Mouse (Mus musculus) midbrain, postnatal 0 days (tissue): ENCODE results near the gene Plxna1. TPM values are rescaled to one million over a fixed set of nuclear protein-coding genes. Genes with fewer than 3 reads are reported as not detected.
A peak's percentile ranks its signal among the peaks of the same experiment; 100 is the strongest.

Source experiments
- ATAC-seq: fragments of 200-750 bp; cut with Nextera tagmentation; 2 replicates; pipeline ENCODE4 v1.8.0; 2017; ENCODE audit warnings: moderate number of reproducible peaks, mild to moderate bottlenecking, moderate TSS enrichment, moderate library complexity; ENCODE audit not compliant: low FRiP score
- DNase-seq: peaks from one replicate; pipeline ENCODE4 v3.0.0-alpha.2; 2015; ENCODE audit warnings: low spot score
- H3K27ac ChIP-seq: fragments of 300-500 bp; sonication (generic); 2 replicates; pipeline ENCODE4 v1.5.1; 2014; ENCODE audit warnings: low read depth, mild to moderate bottlenecking, low read length, mixed read lengths
- H3K27me3 ChIP-seq: fragments of 300-500 bp; sonication (generic); 2 replicates; pipeline ENCODE4 v1.6.1; 2014; ENCODE audit warnings: low read length, control low read depth, mixed read lengths; ENCODE audit not compliant: insufficient read depth
- H3K36me3 ChIP-seq: fragments of 300-500 bp; sonication (generic); 2 replicates; pipeline ENCODE4 v1.6.1; 2014; ENCODE audit warnings: low read length, control low read depth, mixed read lengths; ENCODE audit not compliant: insufficient read depth
- H3K4me1 ChIP-seq: fragments of 300-500 bp; sonication (generic); 2 replicates; pipeline ENCODE4 v1.6.1; 2014; ENCODE audit warnings: mild to moderate bottlenecking, control low read depth, antibody characterized with exemption, low read length, mixed read lengths; ENCODE audit not compliant: insufficient read depth
- H3K4me2 ChIP-seq: fragments of 300-500 bp; sonication (generic); 2 replicates; pipeline ENCODE4 v1.6.1; 2014; ENCODE audit warnings: low read depth, mild to moderate bottlenecking, low read length, mixed read lengths; ENCODE audit not compliant: poor library complexity, severe bottlenecking
- H3K4me3 ChIP-seq: fragments of 300-500 bp; sonication (generic); 2 replicates; pipeline ENCODE4 v1.5.1; 2014; ENCODE audit warnings: low read depth, mild to moderate bottlenecking, low read length, moderate library complexity
- H3K9ac ChIP-seq: fragments of 300-500 bp; sonication (generic); replicated peaks from 2 replicates; pipeline ENCODE4 v1.6.1; 2014; ENCODE audit warnings: mild to moderate bottlenecking, low read length, moderate library complexity, mixed read lengths; ENCODE audit not compliant: poor library complexity, severe bottlenecking
- H3K9me3 ChIP-seq: fragments of 300-500 bp; sonication (generic); 2 replicates; pipeline ENCODE4 v1.6.1; 2016; ENCODE audit warnings: low read length, control low read depth
- CTCF ChIP-seq: IDR thresholded peaks from 2 replicates; pipeline ENCODE4 v1.5.1; 2016; ENCODE audit warnings: antibody characterized with exemption, mild to moderate bottlenecking
- WGBS: fragments of 180-500 bp; shearing (Covaris S2); extraction: QIAGEN DNeasy Blood & Tissue Kit; methylation state at CpG from one replicate; pipeline ENCODE4 v1.1.7; 2014; 5-methylcytosine and 5-hydroxymethylcytosine counted together
- polyA plus RNA-seq: library from polyadenylated mRNA; unstranded; fragments of >200 nt; fragmentation: Nextera tagmentation; extraction: Ambion mirVana; gene quantifications from 2 replicates; pipeline ENCODE4 v1.2.1, GENCODE M21; 2015
- total RNA-seq: library from RNA; depleted of rRNA; stranded (reverse); fragments of >200 nt; gene quantifications from 2 replicates; pipeline ENCODE4 v1.2.3, GENCODE M21; 2014

Plxna1 gene
- total and polyA plus RNA-seq, 2 experiments from 2014 or later = 50.1 to 234 TPM

- Histone ChIP-seq H3K4me1 (peaks cover 8% of the 10 kb centered on the region), H3K36me3 (no peaks in the 10 kb centered on the region), H3K27me3 (no peaks in the 10 kb centered on the region), H3K9ac (no peak overlapping the region), H3K27ac (peak overlapping the region; percentile 57), H3K9me3 (no peaks in the 10 kb centered on the region), H3K4me3 (no peak overlapping the region), H3K4me2 (no peak overlapping the region)
- no peak for TF ChIP-seq CTCF
- ATAC-seq (peak; percentile 89), DNase-seq (peak; percentile 85)
- WGBS = 50% methylated on average over 6 of the region's 6 CpGs
These were observed 75.6 kb downstream of the Plxna1 start for GRCm38 (mm10) chr6:89286700-89287428.

GRCm38 (mm10) chr6:89286286-89286655 lies 76.1 kb downstream of the Plxna1 start:
- no peak for TF ChIP-seq CTCF
- Histone ChIP-seq H3K9ac (no peak overlapping the region), H3K4me1 (peaks cover 14% of the 10 kb centered on the region), H3K4me3 (no peak overlapping the region), H3K36me3 (no peaks in the 10 kb centered on the region), H3K9me3 (no peaks in the 10 kb centered on the region), H3K27me3 (no peaks in the 10 kb centered on the region), H3K4me2 (no peak overlapping the region), H3K27ac (peak overlapping the region; percentile 57)
- WGBS = 72% methylated on average over 3 of the region's 3 CpGs
- 0 out of 2 replicates have a peak, but pooled peaks have one; percentile 14 for ATAC-seq
- DNase-seq = no peak

DNA sequence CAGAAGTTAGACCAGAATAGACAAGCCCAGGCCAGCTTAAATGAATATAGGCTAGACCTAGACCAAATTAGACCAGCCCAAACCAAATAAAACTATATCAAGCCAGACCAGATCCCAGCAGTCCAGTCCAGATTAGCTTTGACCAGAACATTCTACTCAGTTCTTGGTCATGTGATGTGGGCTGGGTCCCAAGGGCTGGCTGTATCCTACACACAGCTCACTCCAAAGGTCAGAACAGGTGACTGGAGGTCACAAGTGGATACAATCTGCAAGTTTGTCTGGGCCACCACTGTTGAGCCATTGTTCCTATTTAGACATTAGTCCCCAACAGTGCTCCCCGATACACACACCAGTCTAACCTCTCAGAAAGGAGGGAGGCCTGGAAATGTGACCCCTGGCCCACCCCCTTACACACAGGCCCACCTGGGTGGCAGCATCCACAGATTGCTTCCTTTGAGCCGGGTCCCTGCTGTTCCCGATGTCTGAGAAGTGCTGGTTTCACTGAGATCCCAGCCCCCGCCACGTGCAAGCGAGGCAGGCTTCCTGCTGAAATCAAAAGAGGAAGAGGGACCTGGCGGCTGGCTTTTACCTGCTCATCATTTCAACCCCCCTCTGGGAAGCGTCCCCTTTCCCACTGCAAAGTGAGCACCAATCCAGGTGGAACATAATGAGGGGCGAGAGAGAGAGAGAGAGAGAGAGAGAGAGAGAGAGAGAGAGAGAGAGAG lies 76.7 kb downstream of the Plxna1 start:
- no peak for DNase-seq
- 39% methylated on average over 8 of the region's 9 CpGs for WGBS

DNA sequence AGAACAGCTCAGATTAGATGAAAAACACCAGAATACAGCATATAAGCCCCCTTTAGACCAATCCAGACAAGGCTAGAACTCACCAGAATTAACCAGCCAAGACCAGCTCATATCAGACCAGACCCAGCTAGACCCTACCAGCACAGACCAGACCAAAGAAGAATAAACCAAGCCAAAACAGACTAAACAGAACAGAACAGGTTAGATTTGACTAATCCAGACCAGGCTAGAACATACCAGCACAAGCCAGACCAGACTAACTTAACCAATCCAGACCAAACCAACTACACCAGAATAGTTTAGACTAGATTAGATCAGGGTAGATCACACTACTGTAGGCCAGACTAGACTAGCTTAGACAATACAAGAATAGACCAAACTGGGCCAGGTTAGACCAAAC lies 77.3 kb downstream of the Plxna1 start:
- ATAC-seq (no peak), DNase-seq (no peak)
- no peak for TF ChIP-seq CTCF
- Histone ChIP-seq H3K36me3 (no peaks in the 10 kb centered on the region), H3K27me3 (no peaks in the 10 kb centered on the region), H3K4me1 (peaks cover 15% of the 10 kb centered on the region), H3K27ac (no peak overlapping the region), H3K9ac (no peak overlapping the region), H3K4me2 (no peak overlapping the region), H3K4me3 (no peak overlapping the region), H3K9me3 (no peaks in the 10 kb centered on the region)

More for the DNA sequence above, 76.7 kb downstream of the Plxna1 start:
- 0 out of 2 replicates have a peak, but pooled peaks have one; percentile 6 for ATAC-seq
- H3K4me3 ChIP-seq = no peak overlapping the region
- H3K36me3 ChIP-seq = no peaks in the 10 kb centered on the region
- no peaks in the 10 kb centered on the region for H3K9me3 ChIP-seq
- H3K4me2 ChIP-seq = no peak overlapping the region
- peak overlapping the region; percentile 57; the same call in 1 of the 2 replicates for H3K27ac ChIP-seq
- no peak for TF ChIP-seq CTCF
- peaks cover 15% of the 10 kb centered on the region for H3K4me1 ChIP-seq
- H3K9ac ChIP-seq = no peak overlapping the region
- no peaks in the 10 kb centered on the region for H3K27me3 ChIP-seq

DNA sequence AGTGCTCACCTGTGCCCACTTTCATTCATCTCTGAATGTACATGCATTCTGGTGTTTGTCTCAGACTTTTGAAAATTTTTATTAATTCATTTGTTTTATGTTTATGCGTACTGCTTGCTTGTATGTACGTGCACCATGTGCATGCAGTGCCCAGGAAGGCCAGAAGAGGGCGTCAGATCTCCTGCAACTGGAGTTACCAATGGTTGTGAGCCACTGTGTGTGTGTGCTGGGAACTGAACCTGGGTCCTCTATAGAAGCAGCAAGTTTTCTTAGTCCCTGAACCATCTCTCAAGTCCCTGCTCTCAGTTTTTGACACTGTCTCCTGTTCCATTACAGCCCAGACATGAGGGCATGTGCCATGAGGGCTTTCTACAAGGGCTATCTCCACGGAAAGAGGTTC lies 79.3 kb downstream of the Plxna1 start:
- ATAC-seq (no peak), DNase-seq (no peak)
- H3K9ac ChIP-seq = no peak overlapping the region
- WGBS = 95% methylated on average over 4 of the region's 4 CpGs
- no peak overlapping the region for H3K4me2 ChIP-seq
- no peaks in the 10 kb centered on the region for H3K36me3 ChIP-seq
- no peaks in the 10 kb centered on the region for H3K9me3 ChIP-seq
- TF ChIP-seq CTCF = peak; percentile 42
- H3K4me1 ChIP-seq = peaks cover 15% of the 10 kb centered on the region
- H3K27ac ChIP-seq = no peak overlapping the region
- H3K27me3 ChIP-seq = no peaks in the 10 kb centered on the region
- H3K4me3 ChIP-seq = no peak overlapping the region

GRCm38 (mm10) chr6:89282626-89283025 lies 79.8 kb downstream of the Plxna1 start:
- Histone ChIP-seq H3K4me1 (peaks cover 15% of the 10 kb centered on the region), H3K27ac (no peak overlapping the region), H3K36me3 (no peaks in the 10 kb centered on the region), H3K4me2 (no peak overlapping the region), H3K4me3 (no peak overlapping the region), H3K9me3 (no peaks in the 10 kb centered on the region), H3K27me3 (no peaks in the 10 kb centered on the region), H3K9ac (no peak overlapping the region)
- DNase-seq (no peak), ATAC-seq (no peak)
- WGBS = 68% methylated on average over 5 of the region's 5 CpGs
- TF ChIP-seq CTCF = no peak
